Mouse (Mus musculus): ENCODE results near the gene Ehd1.
"Not testable (repeated sequence)": the region's sequence is repeated elsewhere in the genome, so short reads cannot be mapped to it uniquely, and the experiment has no call there.

Gene Ehd1

GRCm38 (mm10) chr19:6279481-6280144, 3.1 kb downstream of the Ehd1 start:
- DNase-seq (ENCODE audit: low spot score in 2 of 2), result no peak

DNA sequence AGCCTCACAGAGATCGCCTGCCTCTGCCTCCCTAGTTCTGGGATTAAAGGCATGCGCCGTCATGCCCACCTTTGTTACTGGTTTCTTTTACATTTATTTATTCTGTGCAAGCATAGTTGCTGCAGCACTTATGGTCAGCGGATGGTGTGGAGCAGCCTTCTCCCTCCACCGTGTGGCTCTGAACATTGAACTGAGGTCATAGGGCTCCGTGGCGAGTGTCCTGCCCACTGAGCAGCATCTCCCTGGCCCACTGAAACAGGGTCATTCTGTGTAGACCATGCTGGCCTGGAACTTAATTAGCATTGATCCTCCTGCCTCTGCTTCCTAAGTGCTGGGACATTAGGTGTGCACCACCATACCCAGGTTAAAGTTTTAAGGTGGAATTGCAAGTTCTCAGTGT, 4.0 kb downstream of the Ehd1 start:
- DNase-seq (ENCODE audit: low spot score in 2 of 2), result no peak

DNA sequence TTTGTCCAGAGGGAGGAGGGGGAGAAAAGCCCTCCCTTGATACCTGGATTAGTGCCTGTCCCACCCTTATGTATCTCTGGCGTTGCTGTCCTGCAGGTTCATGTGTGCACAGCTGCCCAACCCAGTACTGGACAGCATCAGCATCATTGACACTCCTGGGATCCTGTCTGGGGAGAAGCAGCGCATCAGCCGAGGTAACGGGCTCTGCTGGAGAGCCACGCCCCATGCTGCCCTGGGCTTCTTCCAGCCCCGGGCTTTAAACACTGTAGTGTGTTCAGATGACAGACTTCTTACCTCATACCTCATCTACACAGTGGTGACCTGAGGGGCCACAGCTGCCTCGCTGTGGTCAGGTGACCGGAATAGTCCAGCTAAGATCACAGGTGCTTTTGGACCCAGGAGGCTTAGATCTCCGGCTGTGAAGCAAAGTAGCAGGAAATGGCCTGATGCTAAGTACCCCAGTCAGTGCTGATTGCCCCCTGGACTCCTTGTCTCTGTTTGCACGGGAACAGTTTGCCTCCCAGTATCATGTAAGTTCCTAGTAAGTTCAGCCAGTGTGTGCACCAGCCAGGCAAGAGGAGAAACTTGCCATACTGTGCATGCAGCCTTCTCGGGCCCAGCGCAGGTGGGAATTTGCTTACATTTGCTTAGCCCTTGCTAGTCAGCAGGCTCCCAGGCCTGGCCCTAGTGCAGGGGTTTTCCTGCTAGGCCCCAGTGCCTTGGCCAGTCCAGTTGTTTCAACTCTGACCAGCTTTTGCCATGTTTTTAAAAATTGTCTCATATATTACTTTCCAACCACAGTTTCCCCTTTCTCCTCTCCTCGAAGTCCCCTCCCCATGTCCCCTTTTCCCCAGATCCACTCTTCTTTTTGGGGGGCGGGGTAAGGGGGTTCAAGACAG, 4.8 kb downstream of the Ehd1 start:
- DNase-seq (ENCODE audit: low spot score in 2 of 2), result no peak

- DNase-seq (ENCODE audit: low spot score in 2 of 2), result no peak
Measured at GRCm38 (mm10) chr19:6283001-6283400, 6.5 kb downstream of the Ehd1 start.

DNA sequence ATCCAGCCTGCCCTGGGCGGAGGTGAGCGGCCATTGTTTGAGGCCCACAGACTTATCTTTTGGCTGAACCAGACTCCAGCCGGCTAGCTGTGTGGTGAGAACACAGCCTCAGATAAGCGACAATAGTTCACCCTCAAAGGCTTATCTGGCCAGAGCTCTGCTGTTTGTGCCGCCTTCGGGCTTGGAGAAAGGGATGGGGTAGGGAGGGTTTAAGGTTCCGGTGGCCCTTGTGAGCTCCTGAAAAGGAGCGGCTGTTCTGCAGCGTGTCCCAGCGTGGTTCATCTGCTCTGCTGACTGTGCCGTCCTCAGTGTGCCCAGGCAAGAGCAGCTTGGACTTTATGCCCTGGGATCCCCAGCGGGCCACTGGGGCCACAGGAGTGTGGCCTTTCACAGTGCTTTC, 8.0 kb downstream of the Ehd1 start:
- DNase-seq (ENCODE audit: low spot score in 2 of 2), result no peak

DNA sequence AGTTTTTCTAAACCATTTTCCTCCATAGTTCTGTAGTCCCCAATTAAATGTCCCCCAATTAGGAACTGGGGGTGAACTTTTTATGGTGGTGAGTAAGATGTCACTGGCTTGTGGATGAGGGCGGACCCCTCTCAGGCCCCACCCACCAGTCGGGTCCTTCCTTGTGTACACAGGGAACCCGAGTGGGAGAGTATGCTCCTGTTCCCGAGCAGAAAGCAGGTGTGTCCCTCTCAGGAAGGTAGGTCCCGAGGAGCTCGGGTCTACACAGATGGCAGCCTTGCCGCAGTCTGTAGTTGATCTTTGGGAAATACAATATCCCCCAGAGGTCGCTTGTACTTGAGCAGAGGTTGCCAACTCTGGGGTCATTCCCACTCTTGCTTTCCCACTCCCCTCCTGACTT, 8.7 kb downstream of the Ehd1 start:
- no peak for DNase-seq (ENCODE audit: low spot score in 2 of 2)

- DNase-seq (ENCODE audit: low spot score in 2 of 2), result no peak
Measured at GRCm38 (mm10) chr19:6285632-6286433, 9.3 kb downstream of the Ehd1 start.

DNA sequence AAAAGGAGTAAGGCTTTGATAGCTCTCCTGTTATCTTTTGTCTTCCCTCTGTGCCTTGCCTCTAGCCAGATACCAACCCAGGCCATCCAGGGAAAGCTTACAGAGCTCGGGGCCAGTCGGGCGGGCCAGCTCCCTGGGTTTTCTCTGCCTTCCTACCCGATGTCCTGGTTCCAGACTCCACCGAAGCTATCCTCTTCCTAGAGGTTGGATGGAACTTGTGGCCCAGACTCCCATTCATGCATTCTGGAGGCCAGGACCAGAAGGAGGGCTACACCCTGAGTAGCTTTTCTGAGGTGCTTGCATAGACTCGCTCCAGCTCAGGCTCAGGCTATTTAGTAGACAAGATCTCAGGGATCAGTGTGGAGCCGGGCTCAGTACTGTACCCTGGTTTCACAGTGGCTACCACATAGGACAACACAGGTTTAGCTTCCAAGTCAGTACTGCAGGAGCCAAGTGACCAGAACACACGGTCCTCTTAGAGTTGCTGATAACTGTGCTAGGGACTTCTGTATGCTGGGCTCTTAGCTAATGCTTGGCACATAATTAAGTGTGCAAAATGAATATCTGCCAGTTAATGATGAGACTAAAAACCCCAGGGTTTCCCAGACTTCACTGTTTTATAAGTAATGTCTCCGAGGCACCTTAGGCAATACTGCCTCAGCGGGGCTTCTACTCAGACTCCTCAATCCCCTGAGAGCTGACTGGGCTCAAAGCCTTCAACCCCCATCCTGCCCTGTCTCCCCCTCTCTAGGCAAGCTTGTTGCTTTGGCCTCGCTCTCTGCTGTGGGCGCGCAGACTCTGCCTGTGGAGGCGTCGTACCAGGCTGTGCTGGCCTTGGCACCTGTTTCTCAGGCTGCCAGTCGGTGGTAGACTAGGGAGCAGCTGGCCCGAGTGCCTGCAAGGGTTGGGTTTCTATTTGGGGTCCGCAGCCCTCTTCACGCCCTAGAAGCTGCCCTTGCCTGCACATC, 10.2 kb downstream of the Ehd1 start:
- no peak for DNase-seq (ENCODE audit: low spot score in 2 of 2)

DNA sequence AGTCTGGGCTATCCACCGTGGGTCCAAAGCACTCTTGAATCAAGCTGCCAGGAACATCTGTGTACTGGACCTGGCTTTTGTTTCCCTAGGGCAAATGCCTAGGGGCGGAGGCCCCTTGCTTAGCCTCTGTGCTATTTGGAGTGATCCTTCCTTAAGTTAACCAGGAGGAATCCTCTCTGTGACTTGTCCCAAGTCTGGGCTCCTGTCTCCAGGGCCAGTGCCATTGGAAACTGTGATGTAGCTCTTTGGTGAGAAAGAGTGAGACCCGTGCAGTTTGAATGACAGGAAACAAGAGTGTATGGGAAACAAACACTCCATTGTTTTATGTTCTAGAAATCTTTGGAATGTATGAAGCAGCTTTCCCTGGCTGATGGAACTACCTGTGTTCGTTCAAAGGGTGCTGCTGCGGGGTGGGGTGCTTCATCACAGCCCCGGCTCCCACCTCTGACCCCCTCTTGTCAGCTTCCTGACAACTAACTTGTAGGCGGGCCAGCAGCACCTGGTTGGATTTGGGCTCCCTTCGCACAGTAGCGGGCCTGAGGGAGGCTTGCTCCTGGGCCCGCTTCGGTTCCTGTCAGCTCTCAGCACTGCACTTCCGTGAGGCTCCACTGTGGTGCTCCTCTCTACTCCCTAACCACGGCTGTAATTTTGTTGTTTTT, 11.8 kb downstream of the Ehd1 start:
- DNase-seq (ENCODE audit: low spot score in 2 of 2), result no peak

DNA sequence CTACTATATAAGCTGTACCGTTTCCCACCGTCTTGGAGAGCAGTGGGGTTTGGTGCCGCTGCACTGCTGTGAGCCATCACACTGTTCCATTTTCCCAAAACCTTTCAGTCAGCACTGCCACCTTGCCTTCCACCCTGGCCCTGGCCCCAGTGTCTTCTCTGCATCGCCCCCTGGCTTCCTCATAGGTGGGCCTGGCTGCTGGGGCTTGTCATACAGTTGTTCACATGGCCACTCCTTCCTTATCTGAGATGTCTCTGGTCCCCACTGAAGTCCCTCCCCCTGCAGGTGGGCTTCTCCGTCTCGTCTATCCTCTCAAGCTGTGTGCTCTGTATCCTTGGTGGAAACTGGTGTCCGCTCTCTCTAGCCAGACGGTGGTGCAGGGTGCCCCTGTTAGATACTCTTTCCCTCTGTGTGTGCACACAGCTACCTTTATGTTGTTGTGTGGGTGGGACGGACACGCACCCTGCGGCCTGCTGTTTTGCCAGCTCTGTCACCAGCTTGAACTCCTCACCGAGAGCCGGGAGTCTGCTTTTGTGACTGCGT, 13.2 kb downstream of the Ehd1 start:
- DNase-seq (ENCODE audit: low spot score in 2 of 2), result no peak

DNA sequence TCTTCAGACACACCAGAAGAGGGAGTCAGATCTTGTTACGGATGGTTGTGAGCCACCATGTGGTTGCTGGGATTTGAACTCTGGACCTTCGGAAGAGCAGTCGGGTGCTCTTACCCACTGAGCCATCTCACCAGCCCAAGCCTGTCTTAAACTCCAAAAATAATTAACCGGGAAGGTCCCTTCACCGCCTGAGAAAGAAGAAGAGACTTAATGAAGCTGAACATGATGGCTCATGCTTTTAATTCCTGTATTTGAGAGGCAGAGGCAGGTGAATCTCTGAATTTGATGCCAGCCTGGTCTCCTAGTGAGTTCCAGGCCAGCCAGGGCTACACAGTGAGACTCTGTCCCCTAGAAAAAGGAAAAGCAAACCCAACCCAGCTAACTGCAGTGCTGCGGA, 14.2 kb downstream of the Ehd1 start:
- DNase-seq (ENCODE audit: low spot score in 2 of 2), result not testable (repeated sequence)

DNA sequence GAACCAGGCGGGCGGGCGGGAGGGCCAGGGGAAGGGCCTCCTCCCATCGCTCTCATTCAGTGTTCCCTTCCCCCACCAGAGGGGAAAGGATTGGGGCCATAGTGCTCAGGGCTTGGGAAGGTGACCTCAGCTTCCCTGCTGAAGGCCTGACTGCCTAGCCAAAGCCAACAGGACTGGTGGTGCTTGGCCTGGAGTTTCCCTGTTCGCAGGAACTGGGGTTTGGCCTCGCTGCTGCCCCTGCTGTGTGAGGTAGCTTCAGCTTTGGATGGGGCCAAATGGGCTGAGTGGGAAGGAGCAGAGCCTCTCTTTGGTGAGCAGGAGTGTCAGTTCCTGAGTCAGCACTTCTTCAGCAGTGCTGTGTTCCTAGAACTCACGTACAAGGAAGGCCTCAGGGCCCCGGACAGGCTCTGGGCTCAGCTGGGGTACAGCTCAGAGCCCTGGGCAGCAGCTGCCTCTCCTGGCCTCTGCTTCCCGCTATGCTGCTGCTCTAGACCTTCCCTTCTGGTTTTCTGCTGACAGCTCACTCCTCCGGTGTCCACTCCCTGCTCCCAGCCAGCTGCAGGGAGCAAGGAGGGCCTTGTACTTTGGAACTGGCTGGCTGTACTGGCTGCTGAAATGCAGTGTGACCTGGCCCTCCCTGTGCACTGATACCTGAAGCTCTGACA, 14.7 kb downstream of the Ehd1 start:
- DNase-seq (ENCODE audit: low spot score in 2 of 2), result no peak

GRCm38 (mm10) chr19:6292262-6292661, 15.7 kb downstream of the Ehd1 start:
- DNase-seq (ENCODE audit: low spot score in 2 of 2), result no peak

- no peak for DNase-seq (ENCODE audit: low spot score in 2 of 2)
Measured at GRCm38 (mm10) chr19:6294301-6294700, 17.8 kb downstream of the Ehd1 start.

DNA sequence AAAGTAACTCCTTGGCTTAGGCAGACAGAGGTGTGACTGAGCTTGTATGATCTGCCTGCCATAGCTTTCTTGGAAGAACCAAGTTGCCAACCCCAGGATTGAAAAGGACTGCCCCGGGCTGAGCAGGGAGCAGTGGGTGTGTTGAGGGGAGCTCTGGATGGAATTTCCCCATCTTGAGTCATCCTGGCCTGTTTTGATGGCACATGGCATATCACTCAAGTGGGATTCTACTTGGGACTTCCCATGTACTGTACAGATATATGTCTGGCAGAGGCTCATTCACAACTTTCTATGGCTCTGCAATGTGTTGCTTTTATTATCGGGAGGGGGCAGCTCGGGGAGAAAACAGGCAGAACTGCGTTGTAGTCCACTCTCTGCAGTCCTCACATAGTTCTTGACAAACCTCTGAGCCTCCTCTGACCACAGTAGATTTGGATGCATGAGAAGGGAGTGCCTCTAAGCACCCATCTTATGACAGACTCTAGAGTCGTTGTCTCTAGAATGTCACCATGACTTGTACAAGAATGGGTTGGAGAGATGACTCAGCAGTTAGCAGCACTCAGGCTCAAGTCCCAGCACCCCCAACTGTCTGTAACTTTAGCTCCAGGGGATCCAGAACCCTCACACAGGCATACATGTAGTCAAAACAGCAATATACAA, 20.2 kb downstream of the Ehd1 start:
- DNase-seq (ENCODE audit: low spot score in 2 of 2), result no peak

- no peak for DNase-seq (ENCODE audit: low spot score in 2 of 2)
Measured at GRCm38 (mm10) chr19:6297641-6298040, 21.1 kb downstream of the Ehd1 start.

DNA sequence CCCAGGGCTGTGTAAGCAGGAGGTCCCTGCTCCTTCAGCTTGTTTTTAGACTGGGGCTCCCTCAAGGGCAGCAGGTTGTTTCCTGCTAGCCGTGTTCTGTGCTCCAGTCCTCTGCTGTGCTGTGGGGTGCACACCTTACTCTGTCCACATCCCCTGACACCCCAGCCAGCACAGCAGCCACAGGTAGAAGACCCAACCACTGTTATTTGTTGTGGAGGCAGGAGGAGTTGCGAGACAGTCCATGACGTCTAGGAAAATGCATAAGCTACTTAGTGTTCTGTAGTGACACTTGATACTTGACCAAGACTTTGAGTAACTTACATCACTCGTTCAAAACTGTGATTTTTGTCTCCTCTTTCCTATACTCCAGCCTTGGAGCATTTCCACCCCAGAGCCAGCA, 22.5 kb downstream of the Ehd1 start:
- no peak for DNase-seq (ENCODE audit: low spot score in 2 of 2)

GRCm38 (mm10) chr19:6299450-6300267, 23.1 kb downstream of the Ehd1 start:
- DNase-seq (ENCODE audit: low spot score in 2 of 2), result no peak
